Mouse (Mus musculus) liver, embryonic 12.5 days (tissue): Measurements from ENCODE around the gene 1110032A03Rik. TPM values are rescaled to one million over a fixed set of nuclear protein-coding genes. Genes with fewer than 3 reads are reported as not detected.
A peak's percentile ranks its signal among the peaks of the same experiment; 100 is the strongest.

Source experiments
- ATAC-seq: fragments of 200-750 bp; cut with Nextera tagmentation; 2 replicates; pipeline ENCODE4 v1.8.0; 2017; ENCODE audit warnings: moderate number of reproducible peaks, mild to moderate bottlenecking, moderate library complexity
- H3K27ac ChIP-seq: fragments of 300-500 bp; sonication (generic); 2 replicates; pipeline ENCODE4 v1.5.1; 2016; ENCODE audit warnings: mild to moderate bottlenecking
- H3K27me3 ChIP-seq: fragments of 300-500 bp; sonication (generic); replicated peaks from 2 replicates; pipeline ENCODE4 v1.6.1; 2016; ENCODE audit warnings: mild to moderate bottlenecking, moderate library complexity
- H3K36me3 ChIP-seq: fragments of 300-500 bp; sonication (generic); 2 replicates; pipeline ENCODE4 v1.6.1; 2016; ENCODE audit warnings: mild to moderate bottlenecking, moderate library complexity
- H3K4me1 ChIP-seq: fragments of 300-500 bp; sonication (generic); 2 replicates; pipeline ENCODE4 v1.6.1; 2016
- H3K4me2 ChIP-seq: fragments of 300-500 bp; sonication (generic); 2 replicates; pipeline ENCODE4 v1.6.1; 2016; ENCODE audit warnings: mild to moderate bottlenecking, moderate library complexity
- H3K4me3 ChIP-seq: fragments of 300-500 bp; sonication (generic); 2 replicates; pipeline ENCODE4 v1.5.1; 2016; ENCODE audit warnings: mild to moderate bottlenecking, moderate library complexity
- H3K9ac ChIP-seq: fragments of 300-500 bp; sonication (generic); 2 replicates; pipeline ENCODE4 v1.6.1; 2016; ENCODE audit warnings: mild to moderate bottlenecking, moderate library complexity
- H3K9me3 ChIP-seq: fragments of 300-500 bp; sonication (generic); replicated peaks from 2 replicates; pipeline ENCODE4 v1.6.1; 2016; ENCODE audit warnings: mild to moderate bottlenecking, moderate library complexity
- WGBS: fragments of 180-500 bp; shearing (Covaris S2); methylation state at CpG from one replicate; pipeline ENCODE4 v1.1.7; 2016; ENCODE audit not compliant: insufficient replicate concordance; 5-methylcytosine and 5-hydroxymethylcytosine counted together
- polyA plus RNA-seq: library from polyadenylated mRNA; unstranded; fragments of >200 nt; fragmentation: Nextera tagmentation; extraction: Ambion mirVana; gene quantifications from 2 replicates; pipeline ENCODE4 v1.2.1, GENCODE M21; 2016

Gene 1110032A03Rik
- polyA plus RNA-seq, 1 experiment from 2014 or later = 14.5 TPM

GRCm38 (mm10) chr9:50746214-50746677 lies 29.1 kb downstream of the 1110032A03Rik start, which contains the start of gene 2310030G06Rik:
Gene 2310030G06Rik, minus strand, starts transcription at chr9:50746536.
- Histone ChIP-seq H3K9ac (0 out of 2 replicates have a peak within 1 kb of the TSS, but pooled peaks have one; percentile 23), H3K4me2 (peak within 1 kb of the TSS; percentile 43), H3K27ac (no peak within 1 kb of the TSS), H3K27me3 (peaks cover 39% of the 10 kb centered on the region), H3K4me3 (peak within 1 kb of the TSS; percentile 35), H3K4me1 (no peaks in the 10 kb centered on the region), H3K9me3 (no peaks in the 10 kb centered on the region), H3K36me3 (no peaks in the 10 kb centered on the region)
- ATAC-seq = no peak; the same call in 1 of the 2 replicates
- WGBS = 8% methylated on average over 19 of the region's 19 CpGs

GRCm38 (mm10) chr9:50745806-50746205 lies 29.5 kb downstream of the 1110032A03Rik start:
- Histone ChIP-seq H3K27me3 (peaks cover 34% of the 10 kb centered on the region), H3K4me2 (peak overlapping the region; percentile 43), H3K36me3 (no peaks in the 10 kb centered on the region), H3K9me3 (no peaks in the 10 kb centered on the region), H3K9ac (no peak overlapping the region), H3K4me3 (peak overlapping the region; percentile 35), H3K4me1 (no peaks in the 10 kb centered on the region), H3K27ac (no peak overlapping the region)
- WGBS = 33% methylated on average over 7 of the region's 7 CpGs
- ATAC-seq = no peak

GRCm38 (mm10) chr9:50742744-50743143 lies 32.6 kb downstream of the 1110032A03Rik start:
- no peaks in the 10 kb centered on the region for H3K36me3 ChIP-seq
- H3K4me2 ChIP-seq = no peak overlapping the region
- no peak for ATAC-seq
- H3K4me3 ChIP-seq = no peak overlapping the region
- H3K4me1 ChIP-seq = peaks cover 7% of the 10 kb centered on the region
- H3K9me3 ChIP-seq = no peaks in the 10 kb centered on the region
- WGBS = 55% methylated on average over 2 of the region's 2 CpGs
- no peak overlapping the region for H3K27ac ChIP-seq
- H3K27me3 ChIP-seq = peaks cover 20% of the 10 kb centered on the region
- H3K9ac ChIP-seq = no peak overlapping the region

- WGBS = 67% methylated on average over 3 of the region's 3 CpGs
- Histone ChIP-seq H3K4me3 (no peak overlapping the region), H3K4me2 (no peak overlapping the region), H3K4me1 (peaks cover 7% of the 10 kb centered on the region), H3K36me3 (no peaks in the 10 kb centered on the region), H3K27me3 (peaks cover 16% of the 10 kb centered on the region), H3K9me3 (no peaks in the 10 kb centered on the region), H3K9ac (no peak overlapping the region), H3K27ac (no peak overlapping the region)
- ATAC-seq = no peak
Measured at GRCm38 (mm10) chr9:50742261-50742660, 33.1 kb downstream of the 1110032A03Rik start.

- Histone ChIP-seq H3K27me3 (peaks cover 9% of the 10 kb centered on the region), H3K4me2 (no peak overlapping the region), H3K36me3 (no peaks in the 10 kb centered on the region), H3K27ac (no peak overlapping the region), H3K4me1 (peaks cover 7% of the 10 kb centered on the region), H3K4me3 (no peak overlapping the region), H3K9ac (no peak overlapping the region), H3K9me3 (no peaks in the 10 kb centered on the region)
- ATAC-seq = no peak
- WGBS = 80% methylated on average over 14 of the region's 14 CpGs
Measured at GRCm38 (mm10) chr9:50740867-50741784, 34.2 kb downstream of the 1110032A03Rik start.

GRCm38 (mm10) chr9:50738914-50739870 lies 36.1 kb downstream of the 1110032A03Rik start, which contains the start of gene Dixdc1:
Gene Dixdc1, minus strand, starts transcription at chr9:50739517.
- H3K27ac ChIP-seq = no peak within 1 kb of the TSS
- H3K9ac ChIP-seq = peak within 1 kb of the TSS; percentile 33; the same call in 1 of the 2 replicates
- no peaks in the 10 kb centered on the region for H3K9me3 ChIP-seq
- H3K4me2 ChIP-seq = peak within 1 kb of the TSS; percentile 68
- ATAC-seq = peak; percentile 98
- WGBS = 12% methylated on average over 36 of the region's 36 CpGs
- H3K27me3 ChIP-seq = 0 out of 2 replicates have a peak, but pooled peaks cover 6% of the 10 kb centered on the region
- no peaks in the 10 kb centered on the region for H3K36me3 ChIP-seq
- H3K4me1 ChIP-seq = peaks cover 7% of the 10 kb centered on the region
- H3K4me3 ChIP-seq = peak within 1 kb of the TSS; percentile 42

GRCm38 (mm10) chr9:50734989-50735388 lies 40.3 kb downstream of the 1110032A03Rik start:
- Histone ChIP-seq H3K9me3 (no peaks in the 10 kb centered on the region), H3K27me3 (0 out of 2 replicates have a peak, but pooled peaks cover 15% of the 10 kb centered on the region), H3K4me1 (peaks cover 7% of the 10 kb centered on the region), H3K36me3 (no peaks in the 10 kb centered on the region), H3K4me3 (no peak overlapping the region), H3K27ac (no peak overlapping the region), H3K9ac (no peak overlapping the region), H3K4me2 (no peak overlapping the region)
- 5% methylated on average over 9 of the region's 9 CpGs for WGBS
- ATAC-seq = no peak

GRCm38 (mm10) chr9:50732560-50732959 lies 42.8 kb downstream of the 1110032A03Rik start:
- Histone ChIP-seq H3K36me3 (no peaks in the 10 kb centered on the region), H3K27ac (no peak overlapping the region), H3K4me2 (no peak overlapping the region), H3K4me3 (no peak overlapping the region), H3K27me3 (peaks cover 31% of the 10 kb centered on the region), H3K9me3 (no peaks in the 10 kb centered on the region), H3K4me1 (peaks cover 7% of the 10 kb centered on the region; the same call in 1 of the 2 replicates), H3K9ac (no peak overlapping the region)
- ATAC-seq = no peak
- WGBS = 35% methylated on average over 4 of the region's 4 CpGs

- H3K9me3 ChIP-seq = no peaks in the 10 kb centered on the region
- ATAC-seq = no peak
- H3K9ac ChIP-seq = no peak overlapping the region
- H3K36me3 ChIP-seq = no peaks in the 10 kb centered on the region
- peaks cover 8% of the 10 kb centered on the region; the same call in 1 of the 2 replicates for H3K4me1 ChIP-seq
- no peak overlapping the region for H3K27ac ChIP-seq
- H3K27me3 ChIP-seq = peaks cover 51% of the 10 kb centered on the region
- 17% methylated on average over 4 of the region's 4 CpGs for WGBS
- no peak overlapping the region for H3K4me2 ChIP-seq
- H3K4me3 ChIP-seq = no peak overlapping the region
Measured at GRCm38 (mm10) chr9:50729600-50729999, 45.7 kb downstream of the 1110032A03Rik start.

GRCm38 (mm10) chr9:50727925-50728651 lies 47.2 kb downstream of the 1110032A03Rik start:
- H3K9ac ChIP-seq = peak overlapping the region; percentile 55
- H3K27ac ChIP-seq = no peak overlapping the region
- peaks cover 59% of the 10 kb centered on the region for H3K27me3 ChIP-seq
- H3K4me1 ChIP-seq = peaks cover 8% of the 10 kb centered on the region; the same call in 1 of the 2 replicates
- peak overlapping the region; percentile 73 for H3K4me2 ChIP-seq
- ATAC-seq = peak; percentile 73
- H3K36me3 ChIP-seq = no peaks in the 10 kb centered on the region
- WGBS = under 1% methylated on average over 44 of the region's 45 CpGs
- no peaks in the 10 kb centered on the region for H3K9me3 ChIP-seq
- peak overlapping the region; percentile 50 for H3K4me3 ChIP-seq
